Mouse (Mus musculus) hindlimb bud, embryonic 11.5 days (tissue): Measurements from ENCODE around the gene Pramef20.
"Not testable (repeated sequence)": the region's sequence is repeated elsewhere in the genome, so short reads cannot be mapped to it uniquely, and the experiment has no call there.

Source experiments
- DNase-seq: peaks from one replicate; pipeline ENCODE4 v3.0.0-alpha.2; 2012; ENCODE audit warnings: low read depth, low spot score; ENCODE audit errors: extremely low spot score

Gene Pramef20

GRCm38 (mm10) chr4:144377911-144378310 lies at the start of gene Pramef20:
Gene Pramef20 (minus strand): TSS chr4:144377933.
- DNase-seq, result no peak

GRCm38 (mm10) chr4:144424590-144424989 lies 46.9 kb upstream of the Pramef20 start:
- DNase-seq, result no peak

- DNase-seq, result no peak
These were observed 42.9 kb upstream of the Pramef20 start for GRCm38 (mm10) chr4:144420644-144421043.

- no peak for DNase-seq
These were observed 30.6 kb upstream of the Pramef20 start, which contains the start of gene Pramef12 for GRCm38 (mm10) chr4:144408290-144408689. Gene Pramef12 (minus strand): TSS chr4:144408464.

GRCm38 (mm10) chr4:144406261-144406660 lies 28.5 kb upstream of the Pramef20 start:
- DNase-seq, result no peak

GRCm38 (mm10) chr4:144404456-144405086 lies 26.8 kb upstream of the Pramef20 start:
- DNase-seq, result peak; percentile 37

- no peak for DNase-seq
These were observed 25.0 kb upstream of the Pramef20 start for GRCm38 (mm10) chr4:144402712-144403111.

- DNase-seq, result no peak
These were observed 18.6 kb upstream of the Pramef20 start for GRCm38 (mm10) chr4:144396316-144396715.

GRCm38 (mm10) chr4:144357642-144358041 lies 20.1 kb downstream of the Pramef20 start, which contains the start of gene Gm13119:
Gene Gm13119 (plus strand): TSS chr4:144357942.
- not testable (repeated sequence) for DNase-seq

- not testable (repeated sequence) for DNase-seq
These were observed 41.9 kb downstream of the Pramef20 start for GRCm38 (mm10) chr4:144335856-144336255.

GRCm38 (mm10) chr4:144329949-144330348 lies 47.8 kb downstream of the Pramef20 start, which contains the start of gene Gm13128:
Gene Gm13128 (plus strand): TSS chr4:144330249.
- DNase-seq, result not testable (repeated sequence)
